Mouse (Mus musculus): ENCODE measurements around the gene 1190007I07Rik.
A peak's percentile ranks its signal among the peaks of the same experiment; 100 is the strongest.

The 1190007I07Rik gene

DNA sequence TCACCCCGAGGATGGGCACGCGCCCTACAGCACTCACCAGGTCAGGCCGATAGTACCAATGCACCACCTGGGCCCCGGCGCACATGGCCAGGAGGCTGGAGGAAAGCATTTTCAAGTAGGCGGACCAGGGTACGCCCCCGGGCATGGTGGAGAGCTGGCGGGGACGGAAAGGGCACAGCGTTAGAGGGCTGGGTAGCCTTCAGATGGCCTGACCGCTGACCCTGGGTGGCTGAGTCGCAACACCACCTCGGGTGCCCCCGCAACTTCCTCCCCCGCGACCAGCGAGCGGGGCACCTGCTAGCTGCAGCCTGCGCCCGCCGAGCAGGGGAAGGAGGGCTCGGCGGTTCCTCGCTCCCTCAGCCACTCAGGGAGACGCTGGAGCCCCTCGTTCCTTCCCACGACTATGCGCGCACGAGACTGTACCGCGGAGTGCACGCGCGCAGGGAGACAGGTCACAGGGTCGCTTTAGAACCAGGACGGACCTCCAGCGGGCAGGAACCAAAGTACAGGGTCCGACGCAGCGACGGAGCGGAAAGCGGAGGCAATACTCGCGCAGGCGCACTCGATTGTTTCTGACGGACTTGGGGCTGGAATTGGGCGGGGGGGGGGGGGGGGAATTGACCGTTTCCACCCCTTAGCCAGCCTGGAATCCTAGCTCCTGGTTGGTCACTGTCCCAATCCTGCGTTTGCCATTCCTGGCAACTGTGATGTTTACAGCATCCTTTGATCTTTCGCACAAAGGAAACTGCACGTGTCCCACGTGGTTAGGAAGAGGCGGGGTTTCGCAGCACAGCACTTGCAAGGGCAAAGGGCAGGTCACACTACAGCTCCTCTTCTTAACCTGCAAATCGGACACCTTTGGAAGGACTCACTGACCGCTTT, at the start of gene 1190007I07Rik:
Gene 1190007I07Rik, minus strand, starts transcription at position 558 of the 882 bp plus-strand sequence.
- DNase-seq (ENCODE audit: extremely low spot score, low read depth, low spot score) = peak; percentile 81

DNA sequence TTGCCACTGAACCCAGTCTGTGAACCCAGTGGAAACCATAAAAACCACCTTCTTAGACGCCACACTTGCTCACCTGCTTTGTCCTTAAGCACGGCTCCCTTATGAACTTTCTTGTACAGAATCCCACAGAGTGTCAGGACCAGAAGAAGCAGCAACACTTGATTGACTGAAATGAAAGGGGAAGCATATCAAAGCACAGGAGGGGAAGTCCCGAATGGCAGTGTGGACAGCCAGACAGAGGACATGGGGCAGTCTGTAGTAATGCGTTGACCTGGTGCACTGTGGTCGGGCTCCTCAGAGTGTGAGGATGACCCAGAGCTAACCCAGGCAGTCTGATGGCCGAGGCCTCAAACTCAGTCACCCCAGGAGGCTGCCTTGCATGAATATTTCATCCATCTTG, 47.2 kb upstream of the 1190007I07Rik start:
- no peak for DNase-seq (ENCODE audit: extremely low spot score, low read depth, low spot score)

DNA sequence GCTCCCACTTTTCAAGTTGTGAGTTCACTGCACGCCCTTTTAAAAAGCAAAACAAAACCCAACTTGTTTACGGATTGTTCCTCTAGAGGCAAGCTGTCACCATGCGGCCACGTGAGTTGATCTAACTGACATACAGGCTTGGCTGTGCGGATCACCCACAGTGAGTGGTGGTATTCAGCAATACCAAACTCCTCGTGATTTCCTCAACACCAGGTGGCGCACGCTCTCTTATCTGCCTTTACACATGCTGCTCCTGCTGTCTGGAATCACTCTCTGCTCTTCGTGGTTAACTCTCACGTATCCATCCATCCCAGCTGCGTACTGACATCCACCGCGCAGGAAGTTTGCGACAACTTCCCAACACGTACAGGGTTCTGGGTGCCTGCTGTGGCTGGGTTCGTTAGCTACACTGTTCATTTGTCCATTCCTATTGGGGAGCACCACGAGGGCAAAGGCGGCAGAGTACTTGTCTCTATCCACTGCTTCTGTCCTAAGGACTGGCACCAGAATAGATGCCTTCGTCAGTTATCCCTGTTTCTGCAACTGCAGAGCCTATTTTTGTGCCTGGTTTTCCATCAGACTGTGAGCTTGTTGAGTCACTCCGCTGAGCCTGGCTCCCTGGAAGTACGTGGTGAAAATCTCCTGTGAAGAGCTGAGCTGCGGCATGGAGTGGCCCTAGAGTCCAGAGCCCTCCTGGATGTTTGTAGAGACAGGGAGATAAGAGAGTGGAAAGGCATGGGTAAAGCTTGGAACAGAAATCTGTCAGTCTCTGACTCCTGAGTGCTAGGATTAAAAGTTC, 43.6 kb upstream of the 1190007I07Rik start:
- peak; percentile 67 for DNase-seq (ENCODE audit: extremely low spot score, low read depth, low spot score)

DNA sequence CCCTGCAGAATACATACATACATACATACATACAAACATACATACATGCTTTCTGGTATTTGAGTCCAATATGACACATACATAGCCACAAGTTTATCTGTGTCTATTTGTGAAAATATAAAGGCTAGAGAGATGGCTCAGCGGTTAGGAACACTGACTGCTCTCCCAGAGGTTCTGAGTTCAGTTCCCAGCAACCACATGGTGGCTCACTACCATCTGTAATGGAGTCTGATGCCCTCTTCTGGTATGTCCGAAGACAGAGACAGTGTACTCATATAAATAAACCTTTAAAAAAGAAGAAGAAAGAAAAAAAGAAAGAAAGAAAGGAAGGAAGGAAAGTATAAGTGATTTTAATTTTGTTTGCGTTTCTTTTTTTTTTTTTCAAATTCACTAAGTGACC, 42.9 kb upstream of the 1190007I07Rik start:
- no peak for DNase-seq (ENCODE audit: extremely low spot score, low read depth, low spot score)

- DNase-seq (ENCODE audit: extremely low spot score, low read depth, low spot score) = no peak
These were observed 40.3 kb upstream of the 1190007I07Rik start for GRCm38 (mm10) chr10:82663289-82663688.

GRCm38 (mm10) chr10:82662267-82662990, 39.4 kb upstream of the 1190007I07Rik start:
- DNase-seq (ENCODE audit: extremely low spot score, low read depth, low spot score) = no peak

DNA sequence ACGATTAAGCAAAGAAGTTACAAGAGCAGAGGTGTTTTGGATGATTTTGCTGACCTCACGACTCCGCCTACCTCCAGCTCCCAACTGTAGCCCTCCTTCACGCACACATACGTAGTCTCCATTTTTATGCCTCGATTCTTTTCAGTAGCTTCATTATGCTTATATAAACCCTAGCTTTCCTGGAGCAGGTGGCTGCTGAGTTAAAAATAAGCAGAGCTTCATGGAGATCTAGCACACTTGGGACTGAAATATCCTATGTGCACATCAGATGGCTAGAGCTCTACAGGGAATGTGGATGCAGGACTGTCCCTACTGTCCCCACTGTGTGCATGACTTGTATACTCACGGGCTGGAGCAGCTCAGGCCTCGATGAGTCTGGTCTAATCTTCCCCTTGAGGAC, 38.8 kb upstream of the 1190007I07Rik start:
- no peak for DNase-seq (ENCODE audit: extremely low spot score, low read depth, low spot score)

- no peak for DNase-seq (ENCODE audit: extremely low spot score, low read depth, low spot score)
These were observed 31.6 kb upstream of the 1190007I07Rik start for GRCm38 (mm10) chr10:82654581-82654980.

DNA sequence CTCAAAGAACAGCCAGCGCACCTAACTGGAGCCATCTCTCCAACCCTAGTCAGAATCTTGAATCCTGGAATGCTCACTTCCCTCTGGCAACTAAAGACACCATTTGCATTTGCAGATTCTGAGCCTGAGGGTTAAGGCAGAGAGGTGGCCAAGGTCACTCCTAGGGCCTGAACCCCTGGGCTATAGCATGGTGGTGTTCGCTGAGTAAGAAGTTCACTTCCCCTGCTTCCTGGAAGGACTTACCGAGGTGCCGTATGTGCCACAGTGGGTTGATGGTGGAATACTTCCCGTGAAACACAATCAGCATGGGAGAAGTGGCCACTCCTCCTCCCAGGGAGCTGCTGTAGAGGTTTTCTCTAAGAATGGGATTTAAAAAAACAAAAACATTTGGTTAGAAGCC, 29.6 kb upstream of the 1190007I07Rik start:
- DNase-seq (ENCODE audit: extremely low spot score, low read depth, low spot score) = no peak

- no peak for DNase-seq (ENCODE audit: extremely low spot score, low read depth, low spot score)
These were observed 28.2 kb upstream of the 1190007I07Rik start for GRCm38 (mm10) chr10:82651221-82651620.

GRCm38 (mm10) chr10:82647205-82647811, 24.3 kb upstream of the 1190007I07Rik start:
- no peak for DNase-seq (ENCODE audit: extremely low spot score, low read depth, low spot score)

DNA sequence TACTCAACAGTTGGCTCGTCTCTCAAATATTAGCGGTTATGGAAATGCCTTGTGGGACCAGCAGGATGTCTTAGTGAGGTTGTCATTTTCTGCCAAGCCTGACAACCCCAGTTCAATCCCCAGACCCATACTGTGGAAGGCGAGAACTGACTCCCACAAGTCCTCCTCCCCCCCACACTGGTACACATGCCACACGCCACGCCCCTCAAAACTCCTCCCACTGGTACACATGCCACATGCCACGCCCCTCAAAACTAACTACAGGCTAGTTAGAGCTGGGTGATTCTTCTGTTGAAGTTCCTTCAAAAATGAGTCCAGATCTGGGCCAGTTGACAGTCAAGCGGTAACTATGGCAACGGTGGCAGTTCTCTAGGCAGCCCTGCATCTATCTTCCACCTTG, 23.1 kb upstream of the 1190007I07Rik start:
- no peak for DNase-seq (ENCODE audit: extremely low spot score, low read depth, low spot score)

DNA sequence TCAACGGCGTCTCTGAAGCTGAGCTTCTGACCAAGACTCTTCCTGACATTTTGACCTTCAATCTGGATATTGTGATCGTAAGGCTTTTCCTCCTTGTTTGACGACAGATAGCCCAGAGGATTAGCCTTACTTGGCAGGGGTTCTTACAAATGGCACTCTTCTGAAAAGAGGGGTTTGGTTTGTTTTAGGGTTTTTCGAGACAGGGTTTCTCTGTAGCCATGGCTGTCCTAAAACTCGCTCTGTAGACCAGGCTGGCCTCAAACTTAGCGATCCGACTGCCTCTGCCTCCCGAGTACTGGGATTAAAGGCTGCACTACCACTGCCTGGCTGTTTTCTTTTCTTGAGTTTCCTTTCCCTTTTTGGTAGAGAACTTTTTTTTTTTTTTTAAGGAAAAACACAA, 18.5 kb upstream of the 1190007I07Rik start:
- DNase-seq (ENCODE audit: extremely low spot score, low read depth, low spot score) = no peak

- no peak for DNase-seq (ENCODE audit: extremely low spot score, low read depth, low spot score)
These were observed 16.1 kb upstream of the 1190007I07Rik start for GRCm38 (mm10) chr10:82639032-82639698.

DNA sequence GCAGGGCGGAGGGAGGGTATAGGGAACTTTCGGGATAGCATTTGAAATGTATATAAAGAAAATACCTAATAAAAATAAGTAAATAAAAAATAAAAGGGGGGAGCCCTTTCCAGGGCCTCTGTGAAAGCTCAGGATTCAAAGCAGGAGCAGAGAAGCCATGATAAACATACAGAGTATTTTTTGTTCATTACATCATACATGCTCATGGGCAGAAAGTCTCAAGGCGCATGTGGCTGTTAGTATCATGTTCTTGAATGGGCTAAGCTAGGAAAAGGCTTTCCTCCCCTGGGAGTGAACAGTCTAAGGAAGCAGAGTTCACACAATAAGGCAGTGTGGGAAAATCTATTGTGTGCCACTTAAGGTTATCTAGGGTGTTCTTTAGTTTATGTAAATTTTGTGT, 13.3 kb upstream of the 1190007I07Rik start:
- DNase-seq (ENCODE audit: extremely low spot score, low read depth, low spot score) = no peak

DNA sequence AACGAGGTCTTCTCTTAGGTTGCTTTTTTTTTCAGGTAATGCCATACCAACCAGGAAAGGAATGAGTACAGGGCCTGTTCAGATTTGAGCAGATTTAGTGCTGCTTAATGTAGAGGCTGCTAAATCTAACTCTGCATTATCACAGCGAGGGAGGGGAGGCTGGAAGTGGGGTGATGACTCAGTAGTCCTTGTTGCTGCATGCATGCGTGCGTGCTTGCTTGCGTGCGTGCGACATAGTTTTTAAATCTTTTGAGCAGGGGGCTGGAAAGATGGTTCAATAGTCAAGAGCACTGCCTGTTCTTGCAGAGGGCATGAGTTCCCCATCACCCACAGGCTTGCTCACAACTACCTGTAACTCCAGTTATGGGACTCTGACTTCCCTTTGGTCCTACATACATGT, 11.3 kb upstream of the 1190007I07Rik start:
- DNase-seq (ENCODE audit: extremely low spot score, low read depth, low spot score) = no peak

DNA sequence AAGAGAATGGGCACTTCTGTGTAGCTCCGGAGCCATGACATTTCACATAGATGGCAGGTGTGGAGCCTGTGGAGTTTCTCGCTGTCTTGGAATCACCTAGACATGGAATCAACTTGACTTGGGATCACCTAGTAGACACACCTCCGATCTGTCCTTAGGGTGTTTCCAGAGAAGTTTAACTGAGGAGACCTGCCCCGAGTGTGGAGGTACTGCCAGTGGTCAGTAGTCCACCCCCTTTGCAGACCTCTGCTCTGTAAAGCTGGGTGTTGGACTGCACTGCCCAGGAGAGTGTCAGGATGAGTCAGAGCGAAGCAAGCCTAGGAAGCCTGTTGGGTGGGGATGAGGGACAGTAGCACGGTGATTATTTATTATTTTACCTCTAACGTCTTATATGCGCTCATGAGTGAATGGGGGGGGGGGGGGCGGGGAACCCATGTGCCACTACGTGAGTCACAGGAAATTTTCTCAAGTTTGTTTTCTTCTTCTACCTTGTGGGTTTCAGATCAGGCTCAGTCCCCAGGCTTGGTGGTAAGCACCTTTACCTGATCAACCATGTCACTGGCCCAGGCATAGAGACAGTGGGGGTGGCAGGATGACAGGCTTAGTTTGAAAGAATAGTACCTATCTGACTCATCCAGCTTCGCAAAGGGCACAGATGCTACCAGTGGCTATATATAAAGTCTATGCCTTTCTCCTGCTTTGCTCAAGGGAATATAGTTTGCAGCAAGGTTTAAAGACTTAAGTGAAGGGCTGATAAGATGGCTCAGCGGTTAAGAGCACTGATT, 9.7 kb upstream of the 1190007I07Rik start:
- DNase-seq (ENCODE audit: extremely low spot score, low read depth, low spot score) = no peak

GRCm38 (mm10) chr10:82631133-82631532, 8.1 kb upstream of the 1190007I07Rik start:
- DNase-seq (ENCODE audit: extremely low spot score, low read depth, low spot score) = no peak

DNA sequence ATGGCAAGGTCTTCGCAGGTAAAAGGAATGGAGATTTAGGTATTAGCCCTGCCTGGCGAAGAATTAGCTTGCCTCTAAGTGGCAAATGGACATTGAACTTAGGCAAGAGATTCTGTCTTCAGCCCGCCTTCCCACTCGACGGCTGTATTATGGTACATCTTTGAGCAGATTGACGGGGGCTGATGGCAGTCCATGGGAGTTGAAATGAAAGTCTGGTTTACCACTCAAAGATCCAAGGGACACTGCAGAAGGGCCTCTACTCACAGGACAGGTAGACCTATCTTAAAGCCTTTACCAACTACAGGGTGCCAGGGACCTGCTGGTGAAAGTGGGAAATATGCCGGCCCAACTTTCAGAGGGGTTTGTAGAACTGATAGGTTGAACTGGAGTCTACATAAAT, 7.5 kb upstream of the 1190007I07Rik start:
- DNase-seq (ENCODE audit: extremely low spot score, low read depth, low spot score) = no peak

Measured in hindlimb bud, embryonic 11.5 days (tissue).